Mouse (Mus musculus): ENCODE data around the gene Gm45902. TPM values are rescaled to one million over a fixed set of nuclear protein-coding genes. Genes with fewer than 3 reads are reported as not detected.

Gene Gm45902
- polyA plus RNA-seq, 1 experiment from 2014 or later = 4.8 TPM

- Histone ChIP-seq H3K9me3 (ENCODE audit: control insufficient read depth, low read length) (no peaks in the 10 kb centered on the region), H3K27ac (ENCODE audit: low read depth) (no peak overlapping the region), H3K36me3 (ENCODE audit: control insufficient read depth, insufficient read depth, low read length) (peaks cover 82% of the 10 kb centered on the region), H3K27me3 (replicated peaks; ENCODE audit: control insufficient read depth, insufficient read depth, low read length) (no peaks in the 10 kb centered on the region), H3K4me3 (ENCODE audit: low read depth, low read length) (no peak overlapping the region), H3K4me2 (ENCODE audit: low read length) (no peak overlapping the region), H3K4me1 (replicated peaks; ENCODE audit: control insufficient read depth, insufficient read depth, low read length) (no peaks in the 10 kb centered on the region), H3K9ac (ENCODE audit: low read length) (no peak overlapping the region)
- ATAC-seq (replicated peaks; ENCODE audit: low FRiP score, low TSS enrichment, low read depth) (no peak), DNase-seq (ENCODE audit: low spot score) (no peak)
- 90% methylated on average over 6 of the region's 6 CpGs for WGBS
Measured at GRCm38 (mm10) chr2:3499543-3499942, 13.0 kb downstream of the Gm45902 start.

GRCm38 (mm10) chr2:3493833-3494409 is 18.7 kb downstream of the Gm45902 start:
- H3K36me3 ChIP-seq (ENCODE audit: control insufficient read depth, insufficient read depth, low read length) = peaks cover 83% of the 10 kb centered on the region

GRCm38 (mm10) chr2:3489816-3490215 is 22.8 kb downstream of the Gm45902 start:
- Histone ChIP-seq H3K9ac (ENCODE audit: low read length) (no peak overlapping the region), H3K4me2 (ENCODE audit: low read length) (no peak overlapping the region), H3K4me1 (replicated peaks; ENCODE audit: control insufficient read depth, insufficient read depth, low read length) (no peaks in the 10 kb centered on the region), H3K27me3 (replicated peaks; ENCODE audit: control insufficient read depth, insufficient read depth, low read length) (no peaks in the 10 kb centered on the region), H3K4me3 (ENCODE audit: low read depth, low read length) (no peak overlapping the region), H3K36me3 (ENCODE audit: control insufficient read depth, insufficient read depth, low read length) (peaks cover 49% of the 10 kb centered on the region), H3K9me3 (ENCODE audit: control insufficient read depth, low read length) (no peaks in the 10 kb centered on the region), H3K27ac (ENCODE audit: low read depth) (no peak overlapping the region)
- ATAC-seq (replicated peaks; ENCODE audit: low FRiP score, low TSS enrichment, low read depth) (no peak), DNase-seq (ENCODE audit: low spot score) (no peak)
- 86% methylated on average over 3 of the region's 3 CpGs for WGBS

More at GRCm38 (mm10) chr2:3493833-3494409, 18.7 kb downstream of the Gm45902 start:
- Histone ChIP-seq H3K4me2 (ENCODE audit: low read length) (no peak overlapping the region), H3K27ac (ENCODE audit: low read depth) (no peak overlapping the region), H3K27me3 (replicated peaks; ENCODE audit: control insufficient read depth, insufficient read depth, low read length) (no peaks in the 10 kb centered on the region), H3K9ac (ENCODE audit: low read length) (no peak overlapping the region), H3K4me1 (replicated peaks; ENCODE audit: control insufficient read depth, insufficient read depth, low read length) (no peaks in the 10 kb centered on the region), H3K4me3 (ENCODE audit: low read depth, low read length) (no peak overlapping the region), H3K9me3 (ENCODE audit: control insufficient read depth, low read length) (no peaks in the 10 kb centered on the region)
- DNase-seq (ENCODE audit: low spot score) (no peak), ATAC-seq (replicated peaks; ENCODE audit: low FRiP score, low TSS enrichment, low read depth) (no peak)
- WGBS = 89% methylated on average over 3 of the region's 3 CpGs

GRCm38 (mm10) chr2:3480239-3480638 is 32.4 kb downstream of the Gm45902 start:
- Histone ChIP-seq H3K4me1 (replicated peaks; ENCODE audit: control insufficient read depth, insufficient read depth, low read length) (peaks cover 5% of the 10 kb centered on the region; the same call in 1 of the 2 replicates), H3K4me2 (ENCODE audit: low read length) (no peak overlapping the region), H3K4me3 (ENCODE audit: low read depth, low read length) (no peak overlapping the region), H3K36me3 (ENCODE audit: control insufficient read depth, insufficient read depth, low read length) (no peaks in the 10 kb centered on the region), H3K27me3 (replicated peaks; ENCODE audit: control insufficient read depth, insufficient read depth, low read length) (no peaks in the 10 kb centered on the region), H3K9ac (ENCODE audit: low read length) (no peak overlapping the region), H3K9me3 (ENCODE audit: control insufficient read depth, low read length) (no peaks in the 10 kb centered on the region), H3K27ac (ENCODE audit: low read depth) (no peak overlapping the region)
- WGBS = 79% methylated on average over 3 of the region's 3 CpGs
- ATAC-seq (replicated peaks; ENCODE audit: low FRiP score, low TSS enrichment, low read depth) = no peak
- no peak for DNase-seq (ENCODE audit: low spot score)

GRCm38 (mm10) chr2:3475746-3476251 is 36.8 kb downstream of the Gm45902 start:
- no peak for DNase-seq (ENCODE audit: low spot score)
- no peaks in the 10 kb centered on the region for H3K27me3 ChIP-seq (replicated peaks; ENCODE audit: control insufficient read depth, insufficient read depth, low read length)
- H3K4me1 ChIP-seq (replicated peaks; ENCODE audit: control insufficient read depth, insufficient read depth, low read length) = peaks cover 13% of the 10 kb centered on the region
- H3K36me3 ChIP-seq (ENCODE audit: control insufficient read depth, insufficient read depth, low read length) = peaks cover 4% of the 10 kb centered on the region; the same call in 1 of the 2 replicates
- ATAC-seq (replicated peaks; ENCODE audit: low FRiP score, low TSS enrichment, low read depth) = no peak
- H3K9ac ChIP-seq (ENCODE audit: low read length) = no peak overlapping the region
- H3K9me3 ChIP-seq (ENCODE audit: control insufficient read depth, low read length) = no peaks in the 10 kb centered on the region
- 0 out of 2 replicates have a peak overlapping the region, but pooled peaks have one; percentile 36 for H3K27ac ChIP-seq (ENCODE audit: low read depth)
- peak overlapping the region; percentile 94; the same call in 1 of the 2 replicates for H3K4me3 ChIP-seq (ENCODE audit: low read depth, low read length)
- H3K4me2 ChIP-seq (ENCODE audit: low read length) = peak overlapping the region; percentile 82
- 69% methylated on average over 3 of the region's 3 CpGs for WGBS

GRCm38 (mm10) chr2:3474861-3475283 is 37.7 kb downstream of the Gm45902 start, which contains the start of gene Suv39h2:
Gene Suv39h2, minus strand, starts transcription at chr2:3475031.
- peak within 1 kb of the TSS; percentile 78 for H3K27ac ChIP-seq (ENCODE audit: low read depth)
- H3K4me2 ChIP-seq (ENCODE audit: low read length) = peak within 1 kb of the TSS; percentile 82
- H3K27me3 ChIP-seq (replicated peaks; ENCODE audit: control insufficient read depth, insufficient read depth, low read length) = no peaks in the 10 kb centered on the region
- peaks cover 13% of the 10 kb centered on the region for H3K4me1 ChIP-seq (replicated peaks; ENCODE audit: control insufficient read depth, insufficient read depth, low read length)
- peak within 1 kb of the TSS; percentile 94 for H3K4me3 ChIP-seq (ENCODE audit: low read depth, low read length)
- DNase-seq (ENCODE audit: low spot score) (peak; percentile 97), ATAC-seq (replicated peaks; ENCODE audit: low FRiP score, low TSS enrichment, low read depth) (peak; percentile 98)
- 0% methylated on average over 39 of the region's 42 CpGs for WGBS
- peak within 1 kb of the TSS; percentile 72 for H3K9ac ChIP-seq (ENCODE audit: low read length)
- H3K36me3 ChIP-seq (ENCODE audit: control insufficient read depth, insufficient read depth, low read length) = peaks cover 4% of the 10 kb centered on the region; the same call in 1 of the 2 replicates
- no peaks in the 10 kb centered on the region for H3K9me3 ChIP-seq (ENCODE audit: control insufficient read depth, low read length)

GRCm38 (mm10) chr2:3474361-3474805 is 38.2 kb downstream of the Gm45902 start:
- Histone ChIP-seq H3K27me3 (replicated peaks; ENCODE audit: control insufficient read depth, insufficient read depth, low read length) (no peaks in the 10 kb centered on the region), H3K4me3 (ENCODE audit: low read depth, low read length) (peak overlapping the region; percentile 94), H3K4me2 (ENCODE audit: low read length) (peak overlapping the region; percentile 82), H3K4me1 (replicated peaks; ENCODE audit: control insufficient read depth, insufficient read depth, low read length) (peaks cover 13% of the 10 kb centered on the region), H3K9ac (ENCODE audit: low read length) (peak overlapping the region; percentile 72), H3K36me3 (ENCODE audit: control insufficient read depth, insufficient read depth, low read length) (peaks cover 4% of the 10 kb centered on the region; the same call in 1 of the 2 replicates), H3K9me3 (ENCODE audit: control insufficient read depth, low read length) (no peaks in the 10 kb centered on the region), H3K27ac (ENCODE audit: low read depth) (peak overlapping the region; percentile 78)
- under 1% methylated on average over 46 of the region's 46 CpGs for WGBS
- peak; percentile 84 for DNase-seq (ENCODE audit: low spot score)
- peak; percentile 77 for ATAC-seq (replicated peaks; ENCODE audit: low FRiP score, low TSS enrichment, low read depth)

- under 1% methylated on average over 12 of the region's 12 CpGs for WGBS
- Histone ChIP-seq H3K27ac (ENCODE audit: low read depth) (peak overlapping the region; percentile 78; the same call in 1 of the 2 replicates), H3K4me3 (ENCODE audit: low read depth, low read length) (peak overlapping the region; percentile 94)
Measured at GRCm38 (mm10) chr2:3473891-3474290, 38.7 kb downstream of the Gm45902 start.

More at GRCm38 (mm10) chr2:3473891-3474290, 38.7 kb downstream of the Gm45902 start:
- H3K36me3 ChIP-seq (ENCODE audit: control insufficient read depth, insufficient read depth, low read length) = peaks cover 4% of the 10 kb centered on the region; the same call in 1 of the 2 replicates
- H3K27me3 ChIP-seq (replicated peaks; ENCODE audit: control insufficient read depth, insufficient read depth, low read length) = no peaks in the 10 kb centered on the region
- peak overlapping the region; percentile 72 for H3K9ac ChIP-seq (ENCODE audit: low read length)
- H3K9me3 ChIP-seq (ENCODE audit: control insufficient read depth, low read length) = no peaks in the 10 kb centered on the region
- DNase-seq (ENCODE audit: low spot score) = no peak
- H3K4me2 ChIP-seq (ENCODE audit: low read length) = peak overlapping the region; percentile 82
- no peak for ATAC-seq (replicated peaks; ENCODE audit: low FRiP score, low TSS enrichment, low read depth)
- H3K4me1 ChIP-seq (replicated peaks; ENCODE audit: control insufficient read depth, insufficient read depth, low read length) = peaks cover 13% of the 10 kb centered on the region

Data from intestine, embryonic 14.5 days (tissue).